Comparison of ENCODE assay signal across 10 mouse cellular contexts in genomic region chr11:99126482-99127253, GRCm38 (mm10). TPM values are rescaled to one million over a fixed set of nuclear protein-coding genes. Genes with fewer than 3 reads are reported as not detected.
A peak's percentile ranks its signal among the peaks of the same experiment; 100 is the strongest.
DNase-seq lines count a peak whose midpoint lies in the region; ATAC-seq and TF ChIP-seq lines count a peak whose summit lies in the region.
"Had no signal": no experiment of that assay in that cellular context is flagged by ENCODE, and none has a peak within 500 bp of the region (broad histone marks: within the 10 kb centered on the region; RNA-seq: fewer than 3 reads in every experiment).

No protein-coding gene starts in this region.

- H3K4me1 ChIP-seq in heart, embryonic 10.5 days, result peaks cover 68% of the 10 kb centered on the region
- peaks cover 13% of the 10 kb centered on the region for H3K4me1 ChIP-seq in kidney, postnatal 0 days (replicated peaks; ENCODE audit: insufficient read depth, low read length)

- H3K27ac ChIP-seq in layer of hippocampus, adult 2 months, result peak overlapping the region; percentile 76
- H3K27ac ChIP-seq in heart, embryonic 10.5 days, result peak overlapping the region; percentile 88
- H3K27ac ChIP-seq in kidney, postnatal 0 days, result peak overlapping the region; percentile 77

- H3K9ac ChIP-seq in kidney, postnatal 0 days (ENCODE audit: low read depth, low read length), result 0 out of 2 replicates have a peak overlapping the region, but pooled peaks have one; percentile 18

- no peaks in the 10 kb centered on the region for H3K27me3 ChIP-seq in heart, embryonic 10.5 days (ENCODE audit: insufficient read depth, poor library complexity, severe bottlenecking)
- no peaks in the 10 kb centered on the region for H3K27me3 ChIP-seq in kidney, postnatal 0 days (ENCODE audit: insufficient read depth, low read length)

- ATAC-seq in kidney, postnatal 0 days (replicated peaks; ENCODE audit: low FRiP score, low read depth), result no peak
- no peak for ATAC-seq in activated CD4-positive, CD25-positive, alpha-beta regulatory T cell, adult 4 months
- ATAC-seq: forebrain, embryonic 14.5 days had no signal

- intact Hi-C loops in gastrocnemius, postnatal 14 days (cut with DNase I; ENCODE audit: low total_unique reads), result loop anchor here (10.0 kb wide), 1 partner anchor 212 kb away; no protein-coding TSS in a partner anchor

- no peaks in the 10 kb centered on the region for H3K36me3 ChIP-seq in heart, embryonic 10.5 days
- H3K36me3 ChIP-seq in kidney, postnatal 0 days (ENCODE audit: insufficient read depth, low read length), result no peaks in the 10 kb centered on the region

- H3K9me3 ChIP-seq in heart, embryonic 10.5 days, result no peaks in the 10 kb centered on the region
- H3K9me3 ChIP-seq in kidney, postnatal 0 days (replicated peaks; ENCODE audit: low read length), result no peaks in the 10 kb centered on the region

- no peak overlapping the region for H3K4me2 ChIP-seq in kidney, postnatal 0 days (ENCODE audit: low read length)

- H3K4me3 ChIP-seq in layer of hippocampus, adult 2 months, result no peak overlapping the region
- H3K4me3 ChIP-seq in heart, embryonic 10.5 days, result peak overlapping the region; percentile 19; the same call in 1 of the 2 replicates
- no peak overlapping the region for H3K4me3 ChIP-seq in kidney, postnatal 0 days (replicated peaks; ENCODE audit: low read depth, low read length)

- WGBS in heart, embryonic 10.5 days, result 14% methylated on average over 5 of the region's 5 CpGs
- 24% methylated on average over 5 of the region's 5 CpGs for WGBS in kidney, postnatal 0 days

- no peak for TF ChIP-seq CTCF in layer of hippocampus, adult 2 months (conservative IDR thresholded peaks at IDR 0.05)
- TF ChIP-seq CTCF in kidney, postnatal 0 days (IDR thresholded peaks at IDR 0.05; ENCODE audit: low read depth), result no peak

- no peak for DNase-seq in layer of hippocampus, adult 2 months (ENCODE audit: low spot score in 2 of 2)
- DNase-seq in layer of hippocampus, adult 8-10 months (ENCODE audit: low spot score in 2 of 2), result no peak
- DNase-seq in heart, embryonic 10.5 days (ENCODE audit: low spot score), result no peak
- peak; percentile 62 for DNase-seq in kidney, postnatal 0 days (ENCODE audit: low spot score)
- peak; percentile 57 for DNase-seq in lung, postnatal 14 days
- DNase-seq in gastrocnemius, postnatal 14 days, result no peak
- DNase-seq in frontal cortex, postnatal 25 days (ENCODE audit: low spot score in 2 of 2), result no peak
- DNase-seq: midbrain, embryonic 14.5 days had no signal

RNA-seq across cellular contexts. Expression of gene Ccr7, which starts 28.2 kb away (rescaled TPM):
- not detected for total RNA-seq in layer of hippocampus, adult 2 months (2021)
- not detected for total RNA-seq in layer of hippocampus, adult 8-10 months (2022)
- 0.25 and 0.78 TPM in 2 replicates for polyA plus RNA-seq in heart, embryonic 10.5 days (2016; fragmentation: Nextera tagmentation; extraction: Ambion mirVana)
- polyA plus RNA-seq in kidney, postnatal 0 days (2015; fragmentation: Nextera tagmentation; extraction: Ambion mirVana), result 0.08 and 0.19 TPM in 2 replicates
- polyA plus RNA-seq in activated CD4-positive, CD25-positive, alpha-beta regulatory T cell, adult 4 months (2017; shearing (Covaris generic)), result 100 to 1,000 TPM; 243 to 261 TPM
- total RNA-seq in gastrocnemius, postnatal 14 days (2021), result under 1 TPM; 0.10 to 0.11 TPM
- polyA plus RNA-seq: forebrain, embryonic 14.5 days had no signal

RNA-seq across cellular contexts. Expression of gene Tns4, which starts 37.6 kb away (rescaled TPM):
- not detected for total RNA-seq in layer of hippocampus, adult 2 months (2021)
- total RNA-seq in layer of hippocampus, adult 8-10 months (2022), result under 1 TPM in 2 of 4 experiments, not detected in 2; 0.27 TPM
- polyA plus RNA-seq in heart, embryonic 10.5 days (2016; fragmentation: Nextera tagmentation; extraction: Ambion mirVana), result 0.36 TPM in 2 replicates
- polyA plus RNA-seq in kidney, postnatal 0 days (2015; fragmentation: Nextera tagmentation; extraction: Ambion mirVana), result 0.13 and 0.16 TPM in 2 replicates
- polyA plus RNA-seq in activated CD4-positive, CD25-positive, alpha-beta regulatory T cell, adult 4 months (2017; shearing (Covaris generic)), result not detected
- under 1 TPM in 1 of 2 experiments, not detected in 1; 0.10 TPM for total RNA-seq in gastrocnemius, postnatal 14 days (2021)

Comparison
In these comparisons a context has a peak if more than half of its experiments do, and no peak if none do; other contexts are left out.
1. DNase-seq: peak in kidney, postnatal 0 days (single experiment) and lung, postnatal 14 days (single experiment); none in layer of hippocampus, adult 2 months (0 of 2), layer of hippocampus, adult 8-10 months (0 of 2), heart, embryonic 10.5 days (single experiment), gastrocnemius, postnatal 14 days (single experiment) and frontal cortex, postnatal 25 days (0 of 2).
2. Peak in every context shown above with its lines, with median percentiles within 50 percentile points of each other: H3K27ac ChIP-seq.